Mouse (Mus musculus) midbrain, embryonic 14.5 days (tissue): ENCODE data around the gene Tppp3. TPM values are rescaled to one million over a fixed set of nuclear protein-coding genes. Genes with fewer than 3 reads are reported as not detected.

ENCODE experiments used
- ATAC-seq: fragments of 200-750 bp; cut with Nextera tagmentation; 2 replicates; pipeline ENCODE4 v1.8.0; 2017; ENCODE audit warnings: moderate number of reproducible peaks, moderate library complexity; ENCODE audit not compliant: low FRiP score, low TSS enrichment
- DNase-seq: peaks from one replicate; pipeline ENCODE4 v3.0.0-alpha.2; 2015
- H3K27ac ChIP-seq: fragments of 300-500 bp; sonication (generic); replicated peaks from 2 replicates; pipeline ENCODE4 v1.5.1; 2014; ENCODE audit warnings: mild to moderate bottlenecking, low read depth, low read length, moderate library complexity
- H3K27me3 ChIP-seq: fragments of 300-500 bp; sonication (generic); 2 replicates; pipeline ENCODE4 v1.6.1; 2014; ENCODE audit warnings: low read length, control low read depth, mixed read lengths; ENCODE audit not compliant: control insufficient read depth, insufficient read depth
- H3K36me3 ChIP-seq: fragments of 300-500 bp; sonication (generic); 2 replicates; pipeline ENCODE4 v1.6.1; 2014; ENCODE audit warnings: low read length, control low read depth; ENCODE audit not compliant: control insufficient read depth, insufficient read depth
- H3K4me1 ChIP-seq: fragments of 300-500 bp; sonication (generic); 2 replicates; pipeline ENCODE4 v1.6.1; 2014; ENCODE audit warnings: mild to moderate bottlenecking, antibody characterized with exemption, low read length, control low read depth; ENCODE audit not compliant: control insufficient read depth, insufficient read depth
- H3K4me2 ChIP-seq: fragments of 300-500 bp; sonication (generic); 2 replicates; pipeline ENCODE4 v1.6.1; 2014; ENCODE audit warnings: mild to moderate bottlenecking, low read length, moderate library complexity
- H3K4me3 ChIP-seq: fragments of 300-500 bp; sonication (generic); replicated peaks from 2 replicates; pipeline ENCODE4 v1.5.1; 2014; ENCODE audit warnings: low read depth, low read length
- H3K9ac ChIP-seq: fragments of 300-500 bp; sonication (generic); replicated peaks from 2 replicates; pipeline ENCODE4 v1.6.1; 2014; ENCODE audit warnings: mild to moderate bottlenecking, low read length, moderate library complexity
- H3K9me3 ChIP-seq: fragments of 300-500 bp; sonication (generic); 2 replicates; pipeline ENCODE4 v1.6.1; 2016; ENCODE audit warnings: low read length, control low read depth, mixed read lengths; ENCODE audit not compliant: control insufficient read depth
- WGBS: fragments of 180-500 bp; shearing (Covaris S2); extraction: QIAGEN DNeasy Blood & Tissue Kit; methylation state at CpG from one replicate; pipeline ENCODE4 v1.1.7; 2014; 5-methylcytosine and 5-hydroxymethylcytosine counted together
- polyA plus RNA-seq: library from polyadenylated mRNA; unstranded; fragments of >200 nt; fragmentation: Nextera tagmentation; extraction: Ambion mirVana; gene quantifications from 2 replicates; pipeline ENCODE4 v1.2.1, GENCODE M21; 2014

The Tppp3 gene
- polyA plus RNA-seq, 1 experiment from 2014 or later: 91.3 TPM

DNA sequence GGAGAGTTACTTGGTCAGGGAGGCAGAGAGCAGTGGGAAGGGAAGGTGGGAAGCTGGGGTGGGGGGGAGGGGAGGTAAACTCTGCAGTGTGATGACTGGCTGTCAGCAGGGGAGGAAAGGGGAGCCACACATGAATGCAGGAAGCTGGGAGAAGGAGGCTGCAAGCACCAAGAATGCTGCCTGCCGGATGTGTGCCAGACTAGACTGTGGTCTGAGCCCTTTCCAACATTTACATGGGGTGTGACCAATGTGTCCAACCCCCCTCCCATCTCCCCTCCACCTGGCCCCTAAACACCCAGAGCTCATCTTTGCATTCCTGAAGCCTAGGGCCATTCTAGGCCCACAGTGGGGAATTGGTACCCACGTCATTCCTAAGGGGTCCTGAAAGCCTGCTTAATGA lies 9.7 kb upstream of the Tppp3 start:
- H3K9me3 ChIP-seq: no peaks in the 10 kb centered on the region
- H3K9ac ChIP-seq: no peak overlapping the region
- no peak for DNase-seq
- no peak for ATAC-seq
- no peaks in the 10 kb centered on the region for H3K27me3 ChIP-seq
- WGBS: 51% methylated on average over 2 of the region's 2 CpGs
- H3K4me2 ChIP-seq: no peak overlapping the region
- no peak overlapping the region for H3K4me3 ChIP-seq
- H3K4me1 ChIP-seq: 0 out of 2 replicates have a peak, but pooled peaks cover 2% of the 10 kb centered on the region
- peaks cover 12% of the 10 kb centered on the region; the same call in 1 of the 2 replicates for H3K36me3 ChIP-seq
- H3K27ac ChIP-seq: no peak overlapping the region

- Histone ChIP-seq H3K4me1 (peaks cover 19% of the 10 kb centered on the region), H3K9ac (no peak overlapping the region), H3K27me3 (no peaks in the 10 kb centered on the region), H3K36me3 (peaks cover 8% of the 10 kb centered on the region; the same call in 1 of the 2 replicates), H3K9me3 (no peaks in the 10 kb centered on the region), H3K4me2 (no peak overlapping the region), H3K27ac (no peak overlapping the region), H3K4me3 (no peak overlapping the region)
- no peak for ATAC-seq
- WGBS: 87% methylated on average over 3 of the region's 3 CpGs
- no peak for DNase-seq
Measured at GRCm38 (mm10) chr8:105477792-105478191, 6.5 kb upstream of the Tppp3 start.

GRCm38 (mm10) chr8:105476628-105477413 lies 5.5 kb upstream of the Tppp3 start:
- no peak overlapping the region for H3K27ac ChIP-seq
- no peak overlapping the region for H3K4me3 ChIP-seq
- H3K9me3 ChIP-seq: no peaks in the 10 kb centered on the region
- WGBS: 44% methylated on average over 25 of the region's 25 CpGs
- peak; percentile 75 for DNase-seq
- no peak overlapping the region for H3K4me2 ChIP-seq
- peak; percentile 59; the same call in 1 of the 2 replicates for ATAC-seq
- H3K9ac ChIP-seq: no peak overlapping the region
- H3K36me3 ChIP-seq: peaks cover 8% of the 10 kb centered on the region; the same call in 1 of the 2 replicates
- H3K27me3 ChIP-seq: no peaks in the 10 kb centered on the region
- peaks cover 19% of the 10 kb centered on the region for H3K4me1 ChIP-seq

GRCm38 (mm10) chr8:105476161-105476560 lies 4.8 kb upstream of the Tppp3 start:
- Histone ChIP-seq H3K4me2 (no peak overlapping the region), H3K27ac (no peak overlapping the region), H3K4me1 (peaks cover 19% of the 10 kb centered on the region), H3K4me3 (no peak overlapping the region), H3K36me3 (peaks cover 8% of the 10 kb centered on the region; the same call in 1 of the 2 replicates), H3K9me3 (no peaks in the 10 kb centered on the region), H3K9ac (no peak overlapping the region), H3K27me3 (no peaks in the 10 kb centered on the region)
- DNase-seq (no peak), ATAC-seq (no peak)
- WGBS: 93% methylated on average over 7 of the region's 7 CpGs

DNA sequence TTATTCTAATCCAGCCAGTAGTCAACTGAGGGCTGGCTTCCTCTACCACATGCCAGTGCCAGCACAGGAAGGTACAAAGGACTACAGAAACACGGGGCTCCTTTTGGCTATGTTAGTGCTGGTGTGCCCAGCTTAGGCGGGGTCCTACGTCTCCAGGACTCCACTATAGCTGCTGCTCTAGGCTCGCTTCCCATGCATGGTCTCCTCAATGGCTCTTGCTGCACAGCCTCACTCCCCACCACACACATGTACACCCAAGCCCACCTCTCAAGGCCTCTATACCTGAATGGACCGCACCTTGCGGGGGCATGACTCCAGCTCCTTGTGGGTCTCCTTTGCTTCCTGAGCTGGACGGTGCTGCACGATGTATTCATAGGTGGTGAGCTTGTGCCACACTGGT lies 4.4 kb upstream of the Tppp3 start:
- Histone ChIP-seq H3K27me3 (no peaks in the 10 kb centered on the region), H3K9me3 (no peaks in the 10 kb centered on the region), H3K4me2 (no peak overlapping the region), H3K4me3 (no peak overlapping the region), H3K4me1 (peaks cover 20% of the 10 kb centered on the region), H3K36me3 (peaks cover 8% of the 10 kb centered on the region; the same call in 1 of the 2 replicates), H3K9ac (no peak overlapping the region), H3K27ac (no peak overlapping the region)
- 93% methylated on average over 8 of the region's 8 CpGs for WGBS
- ATAC-seq: no peak
- DNase-seq: no peak

GRCm38 (mm10) chr8:105475254-105475653 lies 3.9 kb upstream of the Tppp3 start:
- Histone ChIP-seq H3K4me2 (no peak overlapping the region), H3K9me3 (no peaks in the 10 kb centered on the region), H3K4me3 (no peak overlapping the region), H3K4me1 (peaks cover 25% of the 10 kb centered on the region), H3K27me3 (no peaks in the 10 kb centered on the region), H3K27ac (no peak overlapping the region), H3K9ac (no peak overlapping the region; the same call in 1 of the 2 replicates), H3K36me3 (peaks cover 8% of the 10 kb centered on the region; the same call in 1 of the 2 replicates)
- 30% methylated on average over 4 of the region's 4 CpGs for WGBS
- ATAC-seq (no peak), DNase-seq (no peak)

- peak overlapping the region; percentile 20; the same call in 1 of the 2 replicates for H3K9ac ChIP-seq
- peaks cover 31% of the 10 kb centered on the region for H3K4me1 ChIP-seq
- H3K36me3 ChIP-seq: peaks cover 8% of the 10 kb centered on the region; the same call in 1 of the 2 replicates
- H3K4me3 ChIP-seq: no peak overlapping the region
- DNase-seq: no peak
- 41% methylated on average over 5 of the region's 5 CpGs for WGBS
- H3K27ac ChIP-seq: 0 out of 2 replicates have a peak overlapping the region, but pooled peaks have one; percentile 8
- H3K9me3 ChIP-seq: no peaks in the 10 kb centered on the region
- no peak for ATAC-seq
- peak overlapping the region; percentile 27 for H3K4me2 ChIP-seq
- H3K27me3 ChIP-seq: no peaks in the 10 kb centered on the region
Measured at GRCm38 (mm10) chr8:105474680-105475079, 3.4 kb upstream of the Tppp3 start.

- H3K4me3 ChIP-seq: no peak overlapping the region
- peak overlapping the region; percentile 27 for H3K4me2 ChIP-seq
- ATAC-seq (no peak), DNase-seq (peak; percentile 82)
- 0 out of 2 replicates have a peak overlapping the region, but pooled peaks have one; percentile 36 for H3K9ac ChIP-seq
- WGBS: 28% methylated on average over 17 of the region's 17 CpGs
- H3K4me1 ChIP-seq: peaks cover 37% of the 10 kb centered on the region
- H3K27me3 ChIP-seq: no peaks in the 10 kb centered on the region
- H3K9me3 ChIP-seq: no peaks in the 10 kb centered on the region
- H3K36me3 ChIP-seq: peaks cover 7% of the 10 kb centered on the region; the same call in 1 of the 2 replicates
- peak overlapping the region; percentile 45; the same call in 1 of the 2 replicates for H3K27ac ChIP-seq
Measured at GRCm38 (mm10) chr8:105473816-105474606, 2.7 kb upstream of the Tppp3 start.
